Comparison of ENCODE assay signal across 8 mouse cellular contexts in genomic region chr5:120576781-120577301, GRCm38 (mm10). TPM values are rescaled to one million over a fixed set of nuclear protein-coding genes. Genes with fewer than 3 reads are reported as not detected.
DNase-seq lines count a peak whose midpoint lies in the region; ATAC-seq and TF ChIP-seq lines count a peak whose summit lies in the region.
"Had no signal": no experiment of that assay in that cellular context is flagged by ENCODE, and none has a peak within 500 bp of the region (broad histone marks: within the 10 kb centered on the region; RNA-seq: fewer than 3 reads in every experiment).

No protein-coding gene starts in this region.

- no peaks in the 10 kb centered on the region for H3K27me3 ChIP-seq in limb, embryonic 10.5 days (ENCODE audit: low read depth, poor library complexity, severe bottlenecking)
- no peaks in the 10 kb centered on the region for H3K27me3 ChIP-seq in myocyte (ENCODE audit: control insufficient read depth, insufficient read depth, insufficient read length)
- no peaks in the 10 kb centered on the region for H3K27me3 ChIP-seq in forebrain, embryonic 11.5 days (ENCODE audit: control insufficient read depth, insufficient read depth, low read length)

- H3K36me3 ChIP-seq in limb, embryonic 10.5 days, result peaks cover 17% of the 10 kb centered on the region
- peaks cover 21% of the 10 kb centered on the region for H3K36me3 ChIP-seq in myocyte (ENCODE audit: control insufficient read depth, insufficient read depth)
- no peaks in the 10 kb centered on the region for H3K36me3 ChIP-seq in forebrain, embryonic 11.5 days (ENCODE audit: control insufficient read depth, insufficient read depth, low read length)

- H3K27ac ChIP-seq in limb, embryonic 10.5 days, result peak overlapping the region; percentile 42; the same call in 1 of the 2 replicates
- H3K27ac ChIP-seq in forebrain, embryonic 11.5 days (ENCODE audit: low read depth, low read length), result no peak overlapping the region

- no peak overlapping the region for H3ac ChIP-seq in myocyte (ENCODE audit: control insufficient read depth, insufficient read length)

- 82% methylated on average over 11 of the region's 11 CpGs for WGBS in limb, embryonic 10.5 days
- 90% methylated on average over 11 of the region's 11 CpGs for WGBS in forebrain, embryonic 11.5 days

- H3K4me3 ChIP-seq in limb, embryonic 10.5 days, result no peak overlapping the region
- H3K4me3 ChIP-seq in myocyte, result no peak overlapping the region
- H3K4me3 ChIP-seq in forebrain, embryonic 11.5 days (ENCODE audit: low read depth, low read length), result no peak overlapping the region

- peaks cover 67% of the 10 kb centered on the region for H3K4me1 ChIP-seq in limb, embryonic 10.5 days
- no peaks in the 10 kb centered on the region for H3K4me1 ChIP-seq in forebrain, embryonic 11.5 days (replicated peaks; ENCODE audit: control insufficient read depth, insufficient read depth, low read length)

- H3K9ac ChIP-seq in forebrain, embryonic 11.5 days (ENCODE audit: low read length), result no peak overlapping the region

- no peak for TF ChIP-seq POLR2A in myocyte (IDR thresholded peaks at IDR 0.05; ENCODE audit: insufficient read length, low read depth)

- DNase-seq in 416B (ENCODE audit: low read depth), result peak; percentile 46
- peak; percentile 52 for DNase-seq in CD4-positive, CD25-positive, alpha-beta regulatory T cell, adult 2 months (ENCODE audit: low read depth, low spot score)
- no peak for DNase-seq in limb, embryonic 10.5 days (ENCODE audit: low spot score)
- no peak for DNase-seq in urinary bladder, adult 18-20 months (ENCODE audit: low spot score in 2 of 2)
- no peak for DNase-seq in ovary, postnatal 10 days (ENCODE audit: low spot score)
- no peak for DNase-seq in forebrain, embryonic 11.5 days (ENCODE audit: low spot score)

- peak overlapping the region; percentile 81 for H3K4me2 ChIP-seq in myocyte (ENCODE audit: low read depth)
- H3K4me2 ChIP-seq in forebrain, embryonic 11.5 days (ENCODE audit: low read depth, low read length, severe bottlenecking), result no peak overlapping the region

- no peaks in the 10 kb centered on the region for H3K9me3 ChIP-seq in limb, embryonic 10.5 days (replicated peaks)
- no peaks in the 10 kb centered on the region for H3K9me3 ChIP-seq in forebrain, embryonic 11.5 days (ENCODE audit: control insufficient read depth, low read length)

- H3K79me2 ChIP-seq in myocyte (ENCODE audit: control insufficient read depth, insufficient read depth), result peaks cover 58% of the 10 kb centered on the region

- no peak for ATAC-seq in forebrain, embryonic 11.5 days (replicated peaks; ENCODE audit: low FRiP score)
- ATAC-seq: inflammation-experienced regulatory T-cells, adult 6 months had no signal

TF ChIP-seq in myocyte, 11 proteins besides CTCF, POLR2A, EP300 and RAD21:
- no peak for TF ChIP-seq TCF12 (IDR thresholded peaks at IDR 0.05; ENCODE audit: insufficient read depth, poor library complexity, severe bottlenecking)
- TF ChIP-seq MYOD1 (IDR thresholded peaks at IDR 0.05; ENCODE audit: control insufficient read depth in 1 of 3, insufficient read length in 2 of 3, low read depth in 2 of 3), result peak in 2 of 3 experiments; percentile 86 to 97
- peak; percentile 50 for TF ChIP-seq POLR2AphosphoS2 (IDR thresholded peaks at IDR 0.05; ENCODE audit: insufficient read length, low read depth)
- peak in 1 of 3 experiments; percentile 12 for TF ChIP-seq MYOG (IDR thresholded peaks at IDR 0.05; ENCODE audit: control insufficient read depth in 1 of 3, insufficient read depth in 1 of 3, insufficient read length in 2 of 3, low read depth in 2 of 3)

RNA-seq across cellular contexts. Expression of gene Tpcn1, which starts 11.6 kb away (rescaled TPM):
- 12.3 and 13.2 TPM in 2 replicates for polyA plus RNA-seq in limb, embryonic 10.5 days (2016; fragmentation: Nextera tagmentation; extraction: Ambion mirVana)
- 88.7 TPM for polyA plus RNA-seq in myocyte (2012; fragmentation: generic; extraction: Trizol)
- 14.5 and 14.6 TPM in 2 replicates for polyA plus RNA-seq in forebrain, embryonic 11.5 days (2014; fragmentation: Nextera tagmentation; extraction: Ambion mirVana)

RNA-seq across cellular contexts. Expression of gene Iqcd, which starts 12.0 kb away (rescaled TPM):
- polyA plus RNA-seq in limb, embryonic 10.5 days (2016; fragmentation: Nextera tagmentation; extraction: Ambion mirVana), result 0.30 and 0.41 TPM in 2 replicates
- polyA plus RNA-seq in myocyte (2012; fragmentation: generic; extraction: Trizol), result 0.91 TPM
- 1.1 TPM in 2 replicates for polyA plus RNA-seq in forebrain, embryonic 11.5 days (2014; fragmentation: Nextera tagmentation; extraction: Ambion mirVana)

RNA-seq across cellular contexts. Expression of gene Rita1, which starts 35.5 kb away (rescaled TPM):
- polyA plus RNA-seq in limb, embryonic 10.5 days (2016; fragmentation: Nextera tagmentation; extraction: Ambion mirVana), result 17.5 and 19.5 TPM in 2 replicates
- 14.7 TPM for polyA plus RNA-seq in myocyte (2012; fragmentation: generic; extraction: Trizol)
- 10.2 and 10.6 TPM in 2 replicates for polyA plus RNA-seq in forebrain, embryonic 11.5 days (2014; fragmentation: Nextera tagmentation; extraction: Ambion mirVana)

RNA-seq across cellular contexts. Expression of gene Ddx54, which starts 35.7 kb away (rescaled TPM):
- 58.1 and 62.6 TPM in 2 replicates for polyA plus RNA-seq in limb, embryonic 10.5 days (2016; fragmentation: Nextera tagmentation; extraction: Ambion mirVana)
- polyA plus RNA-seq in myocyte (2012; fragmentation: generic; extraction: Trizol), result 56.3 TPM
- polyA plus RNA-seq in forebrain, embryonic 11.5 days (2014; fragmentation: Nextera tagmentation; extraction: Ambion mirVana), result 45.2 and 45.7 TPM in 2 replicates

RNA-seq across cellular contexts. Expression of gene Cfap73, which starts 57.2 kb away (rescaled TPM):
- not detected in 2 replicates for polyA plus RNA-seq in limb, embryonic 10.5 days (2016; fragmentation: Nextera tagmentation; extraction: Ambion mirVana)
- polyA plus RNA-seq in myocyte (2012; fragmentation: generic; extraction: Trizol), result not detected
- polyA plus RNA-seq in forebrain, embryonic 11.5 days (2014; fragmentation: Nextera tagmentation; extraction: Ambion mirVana), result not detected in 2 replicates
- polyA plus RNA-seq: inflammation-experienced regulatory T-cells, adult 6 months had no signal

Comparison
In these comparisons a context has a peak if more than half of its experiments do, and no peak if none do; other contexts are left out.
1. DNase-seq: peak in 416B (single experiment) and CD4-positive, CD25-positive, alpha-beta regulatory T cell, adult 2 months (single experiment); none in limb, embryonic 10.5 days (single experiment), urinary bladder, adult 18-20 months (0 of 2), ovary, postnatal 10 days (single experiment) and forebrain, embryonic 11.5 days (single experiment).